Mouse (Mus musculus): ENCODE results near the gene Foxs1.

The Foxs1 gene

GRCm38 (mm10) chr2:152933048-152933447 lies at the start of gene Foxs1:
Gene Foxs1 (minus strand): TSS chr2:152933208.
- DNase-seq, result no peak

- no peak for DNase-seq
These were observed 44.0 kb upstream of the Foxs1 start for GRCm38 (mm10) chr2:152976991-152977390.

- no peak for DNase-seq
These were observed 32.5 kb upstream of the Foxs1 start for GRCm38 (mm10) chr2:152965555-152965954.

- peak; percentile 32 for DNase-seq
These were observed 29.2 kb upstream of the Foxs1 start, which contains the start of gene Ttll9 for GRCm38 (mm10) chr2:152962091-152962793. Gene Ttll9 (plus strand): TSS chr2:152962485.

- no peak for DNase-seq
These were observed 25.1 kb upstream of the Foxs1 start for GRCm38 (mm10) chr2:152958116-152958515.

GRCm38 (mm10) chr2:152951850-152952720 lies 19.1 kb upstream of the Foxs1 start:
- no peak for DNase-seq

- DNase-seq, result peak; percentile 55
These were observed 18.2 kb upstream of the Foxs1 start, which contains the start of gene Dusp15 for GRCm38 (mm10) chr2:152951065-152951849. Gene Dusp15 (minus strand): TSS chr2:152951698.

- no peak for DNase-seq
These were observed 17.5 kb upstream of the Foxs1 start for GRCm38 (mm10) chr2:152950358-152951064.

- no peak for DNase-seq
These were observed 15.5 kb upstream of the Foxs1 start for GRCm38 (mm10) chr2:152948438-152949020.

- no peak for DNase-seq
These were observed 14.1 kb upstream of the Foxs1 start for GRCm38 (mm10) chr2:152947098-152947497.

- DNase-seq, result no peak
These were observed 11.0 kb upstream of the Foxs1 start for GRCm38 (mm10) chr2:152944013-152944412.

- DNase-seq, result no peak
These were observed 10.6 kb upstream of the Foxs1 start for GRCm38 (mm10) chr2:152943568-152943967.

GRCm38 (mm10) chr2:152942898-152943515 lies 10.0 kb upstream of the Foxs1 start:
- DNase-seq, result no peak

- peak; percentile 15 for DNase-seq
These were observed 8.8 kb upstream of the Foxs1 start for GRCm38 (mm10) chr2:152941776-152942175.

GRCm38 (mm10) chr2:152941106-152941505 lies 8.1 kb upstream of the Foxs1 start:
- DNase-seq, result no peak

- DNase-seq, result peak; percentile 56
These were observed 6.8 kb upstream of the Foxs1 start for GRCm38 (mm10) chr2:152939846-152940245.

- DNase-seq, result peak; percentile 50
These were observed 606 bp upstream of the Foxs1 start for GRCm38 (mm10) chr2:152933614-152934013.

GRCm38 (mm10) chr2:152931456-152932160 lies 1.4 kb downstream of the Foxs1 start:
- DNase-seq, result no peak

GRCm38 (mm10) chr2:152930276-152930675 lies 2.7 kb downstream of the Foxs1 start:
- no peak for DNase-seq

GRCm38 (mm10) chr2:152928988-152929370 lies 4.0 kb downstream of the Foxs1 start:
- DNase-seq, result no peak

Data from thymus, postnatal 14 days (tissue).